Mouse (Mus musculus) CH12.LX (cell line): ENCODE data around the gene Klhl8.

Experiments
- CHD2 ChIP-seq: IDR thresholded peaks from 2 replicates; pipeline ENCODE4 v1.6.1; 2011; ENCODE audit warnings: low read length, improper control_type of control experiment
- CTCF ChIP-seq, 2 experiments: IDR thresholded peaks in 1 of 2; conservative IDR thresholded peaks in 1 of 2; 2 replicates each; pipeline ENCODE4 v1.5.1; 2011 to 2012; ENCODE audit warnings: low read depth in 2 of 2, low read length in 2 of 2, improper control_type of control experiment in 1 of 2, inconsistent platforms in 1 of 2, mild to moderate bottlenecking in 1 of 2, moderate library complexity in 1 of 2
- MEF2A ChIP-seq: IDR thresholded peaks from 2 replicates; pipeline ENCODE4 v1.6.1; 2014; ENCODE audit warnings: low read depth, mild to moderate bottlenecking, inconsistent platforms, low read length, improper control_type of control experiment, borderline replicate concordance

- no peak for TF ChIP-seq MEF2A
- no peak for TF ChIP-seq CTCF (conservative IDR thresholded peaks at IDR 0.05 in 1 of 2, IDR thresholded peaks at IDR 0.05 in 1 of 2; ENCODE audit: low read depth in 2 of 2, low read length in 2 of 2)
- TF ChIP-seq CHD2, result no peak
Measured at GRCm38 (mm10) chr5:103821062-103821461, 90.0 kb downstream of the Klhl8 start.
